Mouse (Mus musculus) embryonic facial prominence, embryonic 10.5 days (tissue): ENCODE measurements around the gene Rab7b. TPM values are rescaled to one million over a fixed set of nuclear protein-coding genes. Genes with fewer than 3 reads are reported as not detected.
A peak's percentile ranks its signal among the peaks of the same experiment; 100 is the strongest.

ENCODE experiments used
- DNase-seq: peaks from one replicate; pipeline ENCODE4 v3.0.0-alpha.2; 2017; ENCODE audit warnings: low spot score
- H3K27ac ChIP-seq: fragments of 300-500 bp; sonication (generic); replicated peaks from 2 replicates; pipeline ENCODE4 v1.5.1; 2016; ENCODE audit warnings: mild to moderate bottlenecking
- H3K27me3 ChIP-seq: fragments of 300-500 bp; sonication (generic); replicated peaks from 2 replicates; pipeline ENCODE4 v1.6.1; 2016; ENCODE audit warnings: low read depth, mild to moderate bottlenecking; ENCODE audit not compliant: poor library complexity, severe bottlenecking
- H3K36me3 ChIP-seq: fragments of 300-500 bp; sonication (generic); replicated peaks from 2 replicates; pipeline ENCODE4 v1.6.1; 2016; ENCODE audit warnings: mild to moderate bottlenecking, moderate library complexity
- H3K4me1 ChIP-seq: fragments of 300-500 bp; sonication (generic); 2 replicates; pipeline ENCODE4 v1.6.1; 2016
- H3K4me3 ChIP-seq: fragments of 300-500 bp; sonication (generic); 2 replicates; pipeline ENCODE4 v1.5.1; 2016; ENCODE audit warnings: mild to moderate bottlenecking, moderate library complexity
- H3K9me3 ChIP-seq: fragments of 300-500 bp; sonication (generic); 2 replicates; pipeline ENCODE4 v1.6.1; 2016; ENCODE audit warnings: mild to moderate bottlenecking
- WGBS: fragments of 180-500 bp; shearing (Covaris S2); methylation state at CpG from one replicate; pipeline ENCODE4 v1.1.7; 2016; 5-methylcytosine and 5-hydroxymethylcytosine counted together
- polyA plus RNA-seq: library from polyadenylated mRNA; unstranded; fragments of >200 nt; fragmentation: Nextera tagmentation; extraction: Ambion mirVana; gene quantifications from 2 replicates; pipeline ENCODE4 v1.2.1, GENCODE M21; 2016

The Rab7b gene
- polyA plus RNA-seq = 0.64 and 0.91 TPM in 2 replicates

GRCm38 (mm10) chr1:131688475-131688874, at the start of gene Rab7b:
Rab7b (plus strand) TSS chr1:131688695.
- no peak for DNase-seq
- WGBS = 61% methylated on average over 8 of the region's 8 CpGs
- no peak within 1 kb of the TSS for H3K4me3 ChIP-seq
- no peak within 1 kb of the TSS for H3K27ac ChIP-seq
- no peaks in the 10 kb centered on the region for H3K27me3 ChIP-seq
- H3K36me3 ChIP-seq = no peaks in the 10 kb centered on the region
- no peaks in the 10 kb centered on the region for H3K9me3 ChIP-seq
- H3K4me1 ChIP-seq = peaks cover 21% of the 10 kb centered on the region

GRCm38 (mm10) chr1:131640062-131640461, 48.4 kb upstream of the Rab7b start:
- H3K4me3 ChIP-seq = no peak overlapping the region
- H3K36me3 ChIP-seq = no peaks in the 10 kb centered on the region
- no peaks in the 10 kb centered on the region for H3K4me1 ChIP-seq
- no peaks in the 10 kb centered on the region for H3K9me3 ChIP-seq
- no peaks in the 10 kb centered on the region for H3K27me3 ChIP-seq
- H3K27ac ChIP-seq = no peak overlapping the region
- DNase-seq = peak; percentile 2
- 84% methylated on average over 4 of the region's 4 CpGs for WGBS

GRCm38 (mm10) chr1:131641565-131641964, 46.9 kb upstream of the Rab7b start:
- Histone ChIP-seq H3K36me3 (no peaks in the 10 kb centered on the region), H3K4me3 (no peak overlapping the region), H3K27ac (no peak overlapping the region), H3K9me3 (no peaks in the 10 kb centered on the region), H3K27me3 (no peaks in the 10 kb centered on the region), H3K4me1 (no peaks in the 10 kb centered on the region)
- WGBS = 94% methylated on average over 13 of the region's 13 CpGs
- no peak for DNase-seq

GRCm38 (mm10) chr1:131642251-131642650, 46.2 kb upstream of the Rab7b start:
- H3K4me3 ChIP-seq = no peak overlapping the region
- H3K36me3 ChIP-seq = no peaks in the 10 kb centered on the region
- 93% methylated on average over 2 of the region's 2 CpGs for WGBS
- no peaks in the 10 kb centered on the region for H3K9me3 ChIP-seq
- no peaks in the 10 kb centered on the region for H3K4me1 ChIP-seq
- no peaks in the 10 kb centered on the region for H3K27me3 ChIP-seq
- H3K27ac ChIP-seq = no peak overlapping the region
- no peak for DNase-seq

- Histone ChIP-seq H3K36me3 (no peaks in the 10 kb centered on the region), H3K4me1 (peaks cover 7% of the 10 kb centered on the region), H3K27me3 (no peaks in the 10 kb centered on the region), H3K4me3 (no peak overlapping the region), H3K9me3 (no peaks in the 10 kb centered on the region), H3K27ac (no peak overlapping the region)
- no peak for DNase-seq
- 83% methylated on average over 12 of the region's 12 CpGs for WGBS
Measured at GRCm38 (mm10) chr1:131652670-131653443, 35.6 kb upstream of the Rab7b start.

GRCm38 (mm10) chr1:131655601-131656000, 32.9 kb upstream of the Rab7b start:
- peaks cover 9% of the 10 kb centered on the region for H3K4me1 ChIP-seq
- WGBS = 87% methylated on average over 6 of the region's 6 CpGs
- no peak overlapping the region for H3K4me3 ChIP-seq
- DNase-seq = no peak
- H3K27ac ChIP-seq = no peak overlapping the region
- no peaks in the 10 kb centered on the region for H3K36me3 ChIP-seq
- H3K9me3 ChIP-seq = no peaks in the 10 kb centered on the region
- no peaks in the 10 kb centered on the region for H3K27me3 ChIP-seq

GRCm38 (mm10) chr1:131657945-131658354, 30.5 kb upstream of the Rab7b start:
- peak; percentile 93 for DNase-seq
- peaks cover 9% of the 10 kb centered on the region for H3K4me1 ChIP-seq
- H3K27ac ChIP-seq = peak overlapping the region; percentile 85
- H3K27me3 ChIP-seq = no peaks in the 10 kb centered on the region
- WGBS = under 1% methylated on average over 11 of the region's 11 CpGs
- peak overlapping the region; percentile 41 for H3K4me3 ChIP-seq
- H3K36me3 ChIP-seq = no peaks in the 10 kb centered on the region
- no peaks in the 10 kb centered on the region for H3K9me3 ChIP-seq

- H3K27me3 ChIP-seq = no peaks in the 10 kb centered on the region
- peaks cover 9% of the 10 kb centered on the region for H3K4me1 ChIP-seq
- no peaks in the 10 kb centered on the region for H3K36me3 ChIP-seq
- H3K4me3 ChIP-seq = no peak overlapping the region
- WGBS = 78% methylated on average over 5 of the region's 5 CpGs
- no peak for DNase-seq
- no peak overlapping the region for H3K27ac ChIP-seq
- no peaks in the 10 kb centered on the region for H3K9me3 ChIP-seq
Measured at GRCm38 (mm10) chr1:131659512-131660085, 28.9 kb upstream of the Rab7b start.

GRCm38 (mm10) chr1:131660266-131660665, 28.2 kb upstream of the Rab7b start:
- peaks cover 9% of the 10 kb centered on the region for H3K4me1 ChIP-seq
- no peak for DNase-seq
- no peaks in the 10 kb centered on the region for H3K36me3 ChIP-seq
- H3K27me3 ChIP-seq = no peaks in the 10 kb centered on the region
- H3K4me3 ChIP-seq = no peak overlapping the region
- 78% methylated on average over 2 of the region's 2 CpGs for WGBS
- H3K9me3 ChIP-seq = no peaks in the 10 kb centered on the region
- no peak overlapping the region for H3K27ac ChIP-seq

GRCm38 (mm10) chr1:131660716-131661472, 27.6 kb upstream of the Rab7b start:
- no peaks in the 10 kb centered on the region for H3K27me3 ChIP-seq
- WGBS = 78% methylated on average over 7 of the region's 7 CpGs
- no peaks in the 10 kb centered on the region for H3K36me3 ChIP-seq
- no peak for DNase-seq
- H3K4me3 ChIP-seq = no peak overlapping the region
- H3K27ac ChIP-seq = no peak overlapping the region
- H3K9me3 ChIP-seq = no peaks in the 10 kb centered on the region
- peaks cover 9% of the 10 kb centered on the region for H3K4me1 ChIP-seq

- Histone ChIP-seq H3K36me3 (no peaks in the 10 kb centered on the region), H3K27ac (no peak overlapping the region), H3K27me3 (no peaks in the 10 kb centered on the region), H3K4me3 (no peak overlapping the region), H3K9me3 (no peaks in the 10 kb centered on the region), H3K4me1 (peaks cover 9% of the 10 kb centered on the region)
- DNase-seq = no peak
- 69% methylated on average over 3 of the region's 3 CpGs for WGBS
Measured at GRCm38 (mm10) chr1:131661749-131662148, 26.7 kb upstream of the Rab7b start.

- no peak overlapping the region for H3K27ac ChIP-seq
- H3K4me1 ChIP-seq = no peaks in the 10 kb centered on the region
- H3K27me3 ChIP-seq = no peaks in the 10 kb centered on the region
- 85% methylated on average over 9 of the region's 9 CpGs for WGBS
- H3K9me3 ChIP-seq = no peaks in the 10 kb centered on the region
- DNase-seq = no peak
- no peaks in the 10 kb centered on the region for H3K36me3 ChIP-seq
- H3K4me3 ChIP-seq = no peak overlapping the region
Measured at GRCm38 (mm10) chr1:131663286-131663995, 25.1 kb upstream of the Rab7b start.
